Mouse (Mus musculus) stomach, postnatal 0 days (tissue): ENCODE measurements around the gene Cdc42ep2.

Source experiments
- CTCF ChIP-seq: IDR thresholded peaks from 2 replicates; pipeline ENCODE4 v1.5.1; 2016; ENCODE audit warnings: antibody characterized with exemption, low read depth, mild to moderate bottlenecking, moderate library complexity
- EP300 ChIP-seq: optimal IDR thresholded peaks from 2 replicates; pipeline ENCODE3; 2016; ENCODE audit warnings: antibody characterized with exemption

GRCm38 (mm10) chr19:5893282-5894001 is 31.2 kb downstream of the Cdc42ep2 start:
- no peak for TF ChIP-seq CTCF
- TF ChIP-seq EP300 = no peak
